In the genomic region with DNA sequence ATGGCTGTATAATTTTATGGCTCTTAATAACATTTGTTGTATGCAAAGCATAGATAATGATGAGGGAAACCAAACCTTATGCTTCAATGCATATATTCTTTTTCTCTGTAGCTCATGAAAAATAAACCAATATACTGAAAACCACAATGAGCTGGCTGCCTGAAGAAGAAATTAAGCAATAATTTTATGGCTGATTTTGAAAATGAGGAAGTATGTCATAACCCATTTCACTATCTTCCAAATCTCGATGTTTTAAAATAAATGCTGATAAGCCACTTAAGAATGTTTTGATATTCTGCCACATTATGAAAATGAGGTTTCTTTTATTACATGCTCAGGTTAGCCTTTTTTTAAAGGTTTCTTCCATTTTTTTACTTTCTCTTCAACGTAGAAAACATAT, we compare ENCODE assay signal across 22 mouse cellular contexts.
"Had no signal": no experiment of that assay in that cellular context is flagged by ENCODE, and none has a peak within 500 bp of the region (broad histone marks: within the 10 kb centered on the region; RNA-seq: fewer than 3 reads in every experiment).

No protein-coding gene starts in this region.

- ATAC-seq: liver, postnatal 0 days; lung, postnatal 0 days had no signal

- DNase-seq: kidney, adult 2 months; kidney, postnatal 14 days; layer of hippocampus, adult 9-11 months; left cerebral cortex, postnatal 4 days; liver, postnatal 0 days; lung, embryonic 14.5 days; midbrain, embryonic 14.5 days; right cerebral cortex, adult 18-20 months; right cerebral cortex, postnatal 14 days; right cerebral cortex, postnatal 4 days; thymus, adult 2 months; thymus, postnatal 14 days; thymus, postnatal 4 days had no signal

- H3K27ac ChIP-seq: layer of hippocampus, adult 2 months; limb, embryonic 12.5 days; limb, embryonic 15.5 days; liver, embryonic 14.5 days; macrophage; stomach, postnatal 0 days had no signal

- H3K4me2 ChIP-seq: limb, embryonic 12.5 days; limb, embryonic 15.5 days; liver, embryonic 11.5 days; lung, embryonic 14.5 days; midbrain, embryonic 11.5 days had no signal

- H3K9me3 ChIP-seq: limb, embryonic 12.5 days; limb, embryonic 15.5 days had no signal

- H3K4me1 ChIP-seq: limb, embryonic 12.5 days; limb, embryonic 15.5 days had no signal

- H3K36me3 ChIP-seq: limb, embryonic 12.5 days; limb, embryonic 15.5 days had no signal

- H3K27me3 ChIP-seq: limb, embryonic 12.5 days; limb, embryonic 15.5 days had no signal

- H3K4me3 ChIP-seq: layer of hippocampus, adult 2 months; limb, embryonic 12.5 days; limb, embryonic 15.5 days had no signal

- H3K9ac ChIP-seq: limb, embryonic 12.5 days; limb, embryonic 15.5 days; liver, embryonic 14.5 days; liver, postnatal 0 days; lung, embryonic 14.5 days had no signal
